Mouse (Mus musculus) cerebellum, adult 2 months (tissue): ENCODE data around the gene Stard7. TPM values are rescaled to one million over a fixed set of nuclear protein-coding genes. Genes with fewer than 3 reads are reported as not detected.
"Not testable (repeated sequence)": the region's sequence is repeated elsewhere in the genome, so short reads cannot be mapped to it uniquely, and the experiment has no call there.

Source experiments
- DNase-seq, 2 experiments: peaks; one replicate each; pipeline ENCODE4 v3.0.0; 2021
- H3K27ac ChIP-seq: fragments of 200-500 bp; 2 replicates; pipeline ENCODE4 v1.5.1; 2012; ENCODE audit warnings: low read length, control low read depth, inconsistent platforms; ENCODE audit not compliant: insufficient read depth
- H3K27me3 ChIP-seq: fragments of 200-500 bp; 2 replicates; pipeline ENCODE4 v1.6.1; 2012; ENCODE audit warnings: inconsistent platforms, mild to moderate bottlenecking, low read length, moderate library complexity; ENCODE audit not compliant: control insufficient read depth, insufficient read depth
- H3K4me1 ChIP-seq: fragments of 200-500 bp; 2 replicates; pipeline ENCODE4 v1.6.1; 2011; ENCODE audit warnings: low read length; ENCODE audit not compliant: control insufficient read depth, insufficient read depth
- H3K4me3 ChIP-seq: fragments of 200-500 bp; replicated peaks from 2 replicates; pipeline ENCODE3; 2011; ENCODE audit warnings: mild to moderate bottlenecking, low read depth, low read length, control low read depth; ENCODE audit not compliant: insufficient read depth
- CTCF ChIP-seq: fragments of 200-500 bp; IDR thresholded peaks from 2 replicates; pipeline ENCODE4 v1.5.1; 2011; ENCODE audit warnings: low read depth, mild to moderate bottlenecking, control low read depth, low read length, moderate library complexity, borderline replicate concordance; ENCODE audit not compliant: insufficient read depth
- POLR2A ChIP-seq: fragments of 200-500 bp; IDR thresholded peaks from 2 replicates; pipeline ENCODE4 v1.6.1; 2011; ENCODE audit warnings: low read length, control low read depth, borderline replicate concordance; ENCODE audit not compliant: insufficient read depth
- WGBS: fragments of 180-500 bp; shearing (Covaris S2); methylation state at CpG from one replicate; pipeline ENCODE4 v1.1.7; 2018; 5-methylcytosine and 5-hydroxymethylcytosine counted together
- polyA plus RNA-seq: library from polyadenylated mRNA; depleted of rRNA; stranded (reverse); fragments of >200 nt; gene quantifications from 2 replicates; pipeline ENCODE4 v1.2.3, GENCODE M21; 2012

The Stard7 gene
- polyA plus RNA-seq, 1 experiment, result 88.7 TPM

GRCm38 (mm10) chr2:127278162-127278561 is 8.1 kb downstream of the Stard7 start:
- Histone ChIP-seq H3K27me3 (no peaks in the 10 kb centered on the region), H3K4me3 (no peak overlapping the region), H3K4me1 (peaks cover 4% of the 10 kb centered on the region; the same call in 1 of the 2 replicates), H3K27ac (no peak overlapping the region)
- DNase-seq, result no peak
- TF ChIP-seq POLR2A (no peak), CTCF (no peak)

- no peak for DNase-seq
- WGBS, result 90% methylated on average over 4 of the region's 4 CpGs
- Histone ChIP-seq H3K27me3 (no peaks in the 10 kb centered on the region), H3K4me1 (no peaks in the 10 kb centered on the region; the same call in 1 of the 2 replicates), H3K27ac (no peak overlapping the region), H3K4me3 (no peak overlapping the region)
- no peak for TF ChIP-seq CTCF
Measured at GRCm38 (mm10) chr2:127292250-127292649, 22.2 kb downstream of the Stard7 start.

DNA sequence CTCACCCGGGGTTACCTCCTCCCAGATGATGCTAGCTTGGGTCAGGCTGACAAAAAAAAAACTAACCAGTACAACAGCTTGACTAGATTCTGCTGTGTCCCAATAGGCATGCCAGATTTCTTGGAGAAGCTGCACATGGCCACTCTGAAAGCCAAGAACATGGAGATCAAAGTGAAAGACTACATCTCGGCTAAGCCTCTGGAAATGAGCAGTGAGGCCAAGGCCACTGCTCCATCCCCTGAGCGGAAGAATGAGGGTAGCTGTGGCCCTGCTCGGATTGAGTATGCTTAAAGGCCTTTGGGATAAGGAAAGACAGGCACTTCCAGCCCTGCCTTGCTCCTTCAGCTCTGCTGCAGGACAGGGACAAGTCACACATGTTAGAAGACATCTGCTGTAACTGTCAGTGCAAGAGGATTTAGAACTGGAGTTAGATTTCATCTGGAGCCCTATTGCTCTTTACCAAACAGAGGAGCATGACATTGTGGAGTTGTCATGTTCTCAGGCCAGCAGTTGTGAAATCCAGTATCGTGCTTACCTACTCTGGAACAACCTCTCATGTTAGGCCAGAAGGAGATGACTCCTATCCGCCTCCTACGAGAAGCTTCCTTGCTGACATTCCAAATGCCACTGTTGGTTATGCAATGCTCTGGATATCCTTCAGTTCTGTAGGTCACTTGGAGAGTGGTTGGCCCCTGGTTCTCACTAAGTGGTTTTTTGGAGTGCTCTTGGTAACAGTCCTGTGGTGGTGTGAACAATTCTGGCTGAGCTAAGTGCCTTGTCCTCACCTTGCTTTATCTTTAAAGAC is 27.2 kb downstream of the Stard7 start:
- no peak overlapping the region for H3K27ac ChIP-seq
- no peaks in the 10 kb centered on the region for H3K27me3 ChIP-seq
- no peak for TF ChIP-seq POLR2A
- TF ChIP-seq CTCF, result no peak
- H3K4me1 ChIP-seq, result no peaks in the 10 kb centered on the region; the same call in none of the 2 replicates
- WGBS, result 79% methylated on average over 7 of the region's 7 CpGs
- no peak overlapping the region for H3K4me3 ChIP-seq
- no peak for DNase-seq

- no peaks in the 10 kb centered on the region for H3K27me3 ChIP-seq
- DNase-seq, result peak in 1 of 2 experiments; percentile 37
- no peaks in the 10 kb centered on the region; the same call in none of the 2 replicates for H3K4me1 ChIP-seq
- no peak overlapping the region for H3K27ac ChIP-seq
- TF ChIP-seq POLR2A (no peak), CTCF (no peak)
- no peak overlapping the region for H3K4me3 ChIP-seq
- WGBS, result 64% methylated on average over 1 of the region's 1 CpGs
Measured at GRCm38 (mm10) chr2:127298056-127298455, 28.0 kb downstream of the Stard7 start.

DNA sequence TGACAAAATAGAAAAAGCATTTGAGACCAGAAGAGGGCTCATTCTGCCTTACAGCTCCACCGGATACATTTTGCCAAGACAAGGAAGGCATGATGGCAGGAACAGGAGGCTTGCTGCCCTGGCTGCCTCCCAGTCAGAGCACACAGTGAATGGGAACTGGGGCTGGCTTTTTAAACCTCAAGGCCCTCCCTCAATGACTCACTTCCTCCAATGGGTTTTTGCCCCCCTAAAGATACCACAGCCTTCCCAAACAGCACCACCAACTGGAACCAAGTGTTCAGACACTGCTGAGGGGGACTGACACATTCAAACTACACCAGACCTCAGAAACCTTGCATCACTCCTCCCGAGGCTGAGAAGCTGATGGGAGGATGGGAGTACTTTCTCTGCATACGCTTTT is 30.7 kb downstream of the Stard7 start:
- WGBS, result 71% methylated on average over 3 of the region's 3 CpGs
- TF ChIP-seq CTCF, result no peak
- TF ChIP-seq POLR2A, result no peak
- no peak for DNase-seq

DNA sequence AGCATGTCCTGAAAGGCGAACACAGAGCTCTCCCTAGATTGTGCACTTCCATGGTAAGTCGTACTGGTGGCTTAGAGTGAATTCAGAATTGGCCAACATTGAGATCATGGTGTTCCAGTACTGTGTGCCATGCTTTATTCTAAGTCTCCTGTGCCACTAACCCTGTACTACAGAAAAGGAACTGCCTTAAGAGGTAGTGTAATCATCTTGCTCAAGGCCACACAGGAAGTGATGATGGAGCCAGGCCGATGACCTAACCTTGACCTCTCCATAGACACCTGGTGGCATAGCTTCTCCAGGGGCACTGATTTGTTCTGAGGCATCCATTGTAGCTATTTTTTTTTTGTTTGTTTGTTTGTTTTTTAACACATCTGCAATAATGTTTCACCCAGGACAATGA is 31.9 kb downstream of the Stard7 start:
- Histone ChIP-seq H3K4me3 (no peak overlapping the region), H3K27ac (no peak overlapping the region), H3K27me3 (no peaks in the 10 kb centered on the region), H3K4me1 (no peaks in the 10 kb centered on the region; the same call in none of the 2 replicates)
- 91% methylated on average over 3 of the region's 3 CpGs for WGBS
- DNase-seq, result no peak
- TF ChIP-seq POLR2A (no peak), CTCF (no peak)

More for the DNA sequence above, 30.7 kb downstream of the Stard7 start:
- Histone ChIP-seq H3K4me1 (no peaks in the 10 kb centered on the region; the same call in none of the 2 replicates), H3K4me3 (no peak overlapping the region), H3K27me3 (no peaks in the 10 kb centered on the region), H3K27ac (no peak overlapping the region)

DNA sequence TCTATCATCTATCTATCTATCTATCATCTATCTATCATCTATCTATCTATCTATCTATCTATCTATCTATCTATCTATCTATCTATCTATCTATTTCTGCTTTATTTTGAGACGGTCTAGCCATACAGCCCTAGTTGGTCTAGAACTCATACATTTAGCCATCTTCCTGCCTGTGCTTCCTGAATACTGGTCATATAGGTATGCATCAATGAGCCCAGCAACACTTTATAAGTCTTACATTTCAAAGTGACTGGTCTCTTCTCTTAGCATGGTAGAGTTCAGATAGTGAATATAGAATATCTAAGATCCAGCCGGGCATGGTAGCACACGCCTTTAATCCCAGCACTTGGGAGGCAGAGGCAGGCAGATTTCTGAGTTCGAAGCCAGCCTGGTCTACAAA is 34.2 kb downstream of the Stard7 start:
- H3K4me3 ChIP-seq, H3K27ac ChIP-seq, H3K27me3 ChIP-seq, DNase-seq, H3K4me1 ChIP-seq: not testable (repeated sequence)
- 92% methylated on average over 4 of the region's 4 CpGs for WGBS

DNA sequence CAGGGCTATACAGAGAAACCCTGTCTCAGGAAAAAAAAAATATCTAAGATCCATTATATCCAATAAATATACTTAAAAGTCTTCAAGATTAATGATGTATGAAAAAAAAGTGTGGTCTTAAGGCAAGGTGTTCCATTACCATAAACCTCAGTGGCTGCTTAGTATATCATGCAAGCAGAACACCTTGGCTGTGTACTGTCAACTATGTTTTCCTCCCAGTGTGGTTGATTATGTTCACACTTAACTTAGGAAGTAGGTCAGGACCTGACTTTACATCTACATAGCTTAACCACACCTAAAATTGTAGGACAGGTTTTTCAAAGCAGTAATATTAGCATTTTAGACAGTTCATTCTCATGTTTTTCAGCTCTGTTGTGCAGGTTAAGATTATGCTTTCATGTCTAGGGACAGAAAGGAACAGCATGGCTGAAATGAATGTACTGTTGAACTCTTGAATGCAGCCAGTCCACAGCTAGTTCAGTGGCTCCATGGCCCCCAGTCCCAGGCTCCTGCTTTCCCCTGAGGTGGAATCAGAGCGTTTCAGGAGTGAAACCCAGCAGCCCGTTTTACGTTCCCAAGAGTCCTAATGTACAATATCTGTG is 34.7 kb downstream of the Stard7 start:
- 77% methylated on average over 3 of the region's 3 CpGs for WGBS
- TF ChIP-seq CTCF, result no peak
- no peak for TF ChIP-seq POLR2A
- H3K4me3 ChIP-seq, result no peak overlapping the region
- H3K27ac ChIP-seq, result no peak overlapping the region
- no peaks in the 10 kb centered on the region for H3K27me3 ChIP-seq
- no peak for DNase-seq
- H3K4me1 ChIP-seq, result no peaks in the 10 kb centered on the region
